Mouse (Mus musculus): Measurements from ENCODE around the gene Rhbdl1. TPM values are rescaled to one million over a fixed set of nuclear protein-coding genes. Genes with fewer than 3 reads are reported as not detected.

Rhbdl1 gene
- polyA plus RNA-seq, 1 experiment from 2014 or later: 67.6 TPM

- Histone ChIP-seq H3K4me2 (ENCODE audit: low read depth, low read length) (peak overlapping the region; percentile 90), H3K36me3 (ENCODE audit: control insufficient read depth, insufficient read depth, low read length) (peaks cover 20% of the 10 kb centered on the region), H3K9ac (replicated peaks; ENCODE audit: low read depth, low read length) (peak overlapping the region; percentile 76), H3K27ac (ENCODE audit: low read depth, low read length) (no peak overlapping the region), H3K9me3 (ENCODE audit: control insufficient read depth, low read length) (no peaks in the 10 kb centered on the region), H3K4me3 (ENCODE audit: low read depth, low read length) (peak overlapping the region; percentile 82), H3K27me3 (ENCODE audit: control insufficient read depth, insufficient read depth, low read length) (no peaks in the 10 kb centered on the region), H3K4me1 (ENCODE audit: control insufficient read depth, insufficient read depth, low read length) (peaks cover 71% of the 10 kb centered on the region)
- no peak for ATAC-seq (ENCODE audit: low read depth)
- 66% methylated on average over 21 of the region's 21 CpGs for WGBS
Observed at GRCm38 (mm10) chr17:25831451-25832281, 5.4 kb downstream of the Rhbdl1 start.

- ATAC-seq (ENCODE audit: low read depth): no peak
- Histone ChIP-seq H3K27ac (ENCODE audit: low read depth, low read length) (no peak overlapping the region), H3K9ac (replicated peaks; ENCODE audit: low read depth, low read length) (no peak overlapping the region), H3K4me3 (ENCODE audit: low read depth, low read length) (no peak overlapping the region), H3K27me3 (ENCODE audit: control insufficient read depth, insufficient read depth, low read length) (no peaks in the 10 kb centered on the region), H3K36me3 (ENCODE audit: control insufficient read depth, insufficient read depth, low read length) (peaks cover 20% of the 10 kb centered on the region), H3K4me1 (ENCODE audit: control insufficient read depth, insufficient read depth, low read length) (peaks cover 63% of the 10 kb centered on the region), H3K4me2 (ENCODE audit: low read depth, low read length) (peak overlapping the region; percentile 90; the same call in 1 of the 2 replicates), H3K9me3 (ENCODE audit: control insufficient read depth, low read length) (no peaks in the 10 kb centered on the region)
- 89% methylated on average over 14 of the region's 14 CpGs for WGBS
Observed at GRCm38 (mm10) chr17:25830806-25831431, 6.2 kb downstream of the Rhbdl1 start.

- ATAC-seq (ENCODE audit: low read depth): no peak
- Histone ChIP-seq H3K4me3 (ENCODE audit: low read depth, low read length) (peak overlapping the region; percentile 59; the same call in 1 of the 2 replicates), H3K4me1 (ENCODE audit: control insufficient read depth, insufficient read depth, low read length) (peaks cover 59% of the 10 kb centered on the region), H3K4me2 (ENCODE audit: low read depth, low read length) (peak overlapping the region; percentile 96), H3K27ac (ENCODE audit: low read depth, low read length) (no peak overlapping the region), H3K27me3 (ENCODE audit: control insufficient read depth, insufficient read depth, low read length) (no peaks in the 10 kb centered on the region), H3K9ac (replicated peaks; ENCODE audit: low read depth, low read length) (no peak overlapping the region), H3K9me3 (ENCODE audit: control insufficient read depth, low read length) (no peaks in the 10 kb centered on the region), H3K36me3 (ENCODE audit: control insufficient read depth, insufficient read depth, low read length) (peaks cover 20% of the 10 kb centered on the region)
- WGBS: 91% methylated on average over 4 of the region's 4 CpGs
Observed at GRCm38 (mm10) chr17:25830200-25830753, 6.8 kb downstream of the Rhbdl1 start.

- Histone ChIP-seq H3K36me3 (ENCODE audit: control insufficient read depth, insufficient read depth, low read length) (peaks cover 20% of the 10 kb centered on the region), H3K27ac (ENCODE audit: low read depth, low read length) (peak overlapping the region; percentile 86), H3K9me3 (ENCODE audit: control insufficient read depth, low read length) (no peaks in the 10 kb centered on the region), H3K4me1 (ENCODE audit: control insufficient read depth, insufficient read depth, low read length) (peaks cover 58% of the 10 kb centered on the region), H3K4me3 (ENCODE audit: low read depth, low read length) (peak overlapping the region; percentile 59), H3K27me3 (ENCODE audit: control insufficient read depth, insufficient read depth, low read length) (no peaks in the 10 kb centered on the region), H3K4me2 (ENCODE audit: low read depth, low read length) (peak overlapping the region; percentile 96), H3K9ac (replicated peaks; ENCODE audit: low read depth, low read length) (peak overlapping the region; percentile 74)
- ATAC-seq (ENCODE audit: low read depth): no peak
- 42% methylated on average over 8 of the region's 8 CpGs for WGBS
Observed at GRCm38 (mm10) chr17:25829558-25830017, 7.5 kb downstream of the Rhbdl1 start.

GRCm38 (mm10) chr17:25828712-25829557 is 8.2 kb downstream of the Rhbdl1 start, which contains the start of gene Jmjd8:
Jmjd8 (plus strand) TSS chr17:25828867.
- Histone ChIP-seq H3K4me2 (ENCODE audit: low read depth, low read length) (peak within 1 kb of the TSS; percentile 96), H3K9ac (replicated peaks; ENCODE audit: low read depth, low read length) (peak within 1 kb of the TSS; percentile 74), H3K4me1 (ENCODE audit: control insufficient read depth, insufficient read depth, low read length) (peaks cover 58% of the 10 kb centered on the region), H3K4me3 (ENCODE audit: low read depth, low read length) (peak within 1 kb of the TSS; percentile 59), H3K36me3 (ENCODE audit: control insufficient read depth, insufficient read depth, low read length) (peaks cover 20% of the 10 kb centered on the region), H3K27ac (ENCODE audit: low read depth, low read length) (peak within 1 kb of the TSS; percentile 86), H3K27me3 (ENCODE audit: control insufficient read depth, insufficient read depth, low read length) (no peaks in the 10 kb centered on the region), H3K9me3 (ENCODE audit: control insufficient read depth, low read length) (no peaks in the 10 kb centered on the region)
- 3% methylated on average over 32 of the region's 32 CpGs for WGBS
- ATAC-seq (ENCODE audit: low read depth): peak; percentile 48; the same call in 1 of the 2 replicates

GRCm38 (mm10) chr17:25828223-25828594 is 8.9 kb downstream of the Rhbdl1 start:
- ATAC-seq (ENCODE audit: low read depth): no peak
- Histone ChIP-seq H3K4me3 (ENCODE audit: low read depth, low read length) (peak overlapping the region; percentile 59), H3K36me3 (ENCODE audit: control insufficient read depth, insufficient read depth, low read length) (peaks cover 20% of the 10 kb centered on the region), H3K27ac (ENCODE audit: low read depth, low read length) (peak overlapping the region; percentile 86), H3K9ac (replicated peaks; ENCODE audit: low read depth, low read length) (peak overlapping the region; percentile 37), H3K4me1 (ENCODE audit: control insufficient read depth, insufficient read depth, low read length) (peaks cover 54% of the 10 kb centered on the region), H3K4me2 (ENCODE audit: low read depth, low read length) (peak overlapping the region; percentile 96), H3K27me3 (ENCODE audit: control insufficient read depth, insufficient read depth, low read length) (no peaks in the 10 kb centered on the region), H3K9me3 (ENCODE audit: control insufficient read depth, low read length) (no peaks in the 10 kb centered on the region)
- 85% methylated on average over 8 of the region's 8 CpGs for WGBS

- Histone ChIP-seq H3K27me3 (ENCODE audit: control insufficient read depth, insufficient read depth, low read length) (no peaks in the 10 kb centered on the region), H3K9me3 (ENCODE audit: control insufficient read depth, low read length) (no peaks in the 10 kb centered on the region), H3K4me3 (ENCODE audit: low read depth, low read length) (no peak overlapping the region), H3K9ac (replicated peaks; ENCODE audit: low read depth, low read length) (peak overlapping the region; percentile 37), H3K27ac (ENCODE audit: low read depth, low read length) (no peak overlapping the region), H3K36me3 (ENCODE audit: control insufficient read depth, insufficient read depth, low read length) (peaks cover 20% of the 10 kb centered on the region), H3K4me1 (ENCODE audit: control insufficient read depth, insufficient read depth, low read length) (peaks cover 54% of the 10 kb centered on the region), H3K4me2 (ENCODE audit: low read depth, low read length) (peak overlapping the region; percentile 96; the same call in 1 of the 2 replicates)
- no peak for ATAC-seq (ENCODE audit: low read depth)
- 85% methylated on average over 22 of the region's 22 CpGs for WGBS
Observed at GRCm38 (mm10) chr17:25827546-25828222, 9.4 kb downstream of the Rhbdl1 start.

- Histone ChIP-seq H3K27me3 (ENCODE audit: control insufficient read depth, insufficient read depth, low read length) (no peaks in the 10 kb centered on the region), H3K9ac (replicated peaks; ENCODE audit: low read depth, low read length) (no peak overlapping the region), H3K27ac (ENCODE audit: low read depth, low read length) (no peak overlapping the region), H3K9me3 (ENCODE audit: control insufficient read depth, low read length) (no peaks in the 10 kb centered on the region), H3K4me1 (ENCODE audit: control insufficient read depth, insufficient read depth, low read length) (peaks cover 53% of the 10 kb centered on the region), H3K4me2 (ENCODE audit: low read depth, low read length) (no peak overlapping the region), H3K36me3 (ENCODE audit: control insufficient read depth, insufficient read depth, low read length) (peaks cover 20% of the 10 kb centered on the region), H3K4me3 (ENCODE audit: low read depth, low read length) (no peak overlapping the region)
- 96% methylated on average over 13 of the region's 13 CpGs for WGBS
- no peak for ATAC-seq (ENCODE audit: low read depth)
Observed at GRCm38 (mm10) chr17:25827011-25827410, 10.1 kb downstream of the Rhbdl1 start.
